Mouse (Mus musculus) bone marrow, adult 2 months (tissue): Measurements from ENCODE around the gene Prrxl1. TPM values are rescaled to one million over a fixed set of nuclear protein-coding genes. Genes with fewer than 3 reads are reported as not detected.

Experiments
- H3K27ac ChIP-seq: fragments of 200-500 bp; 2 replicates; pipeline ENCODE4 v1.5.1; 2012; ENCODE audit warnings: low read depth, mild to moderate bottlenecking, control low read depth, inconsistent platforms, low read length; ENCODE audit not compliant: control insufficient read depth, poor library complexity, insufficient read depth
- H3K4me1 ChIP-seq: fragments of 200-500 bp; 2 replicates; pipeline ENCODE4 v1.6.1; 2011; ENCODE audit warnings: low read length; ENCODE audit not compliant: control insufficient read depth, insufficient read depth
- H3K4me3 ChIP-seq: fragments of 200-500 bp; replicated peaks from 2 replicates; pipeline ENCODE3; 2011; ENCODE audit warnings: mild to moderate bottlenecking, low read depth, low read length, control low read depth; ENCODE audit not compliant: control insufficient read depth
- CTCF ChIP-seq: fragments of 200-500 bp; IDR thresholded peaks from 2 replicates; pipeline ENCODE4 v1.5.1; 2011; ENCODE audit warnings: low read length, control low read depth; ENCODE audit not compliant: control insufficient read depth, insufficient read depth
- POLR2A ChIP-seq: fragments of 200-500 bp; IDR thresholded peaks from 2 replicates; pipeline ENCODE4 v1.6.1; 2011; ENCODE audit warnings: low read depth, mild to moderate bottlenecking, control low read depth, low read length, borderline replicate concordance; ENCODE audit not compliant: control insufficient read depth
- WGBS: fragments of 180-500 bp; shearing (Covaris S2); methylation state at CpG from one replicate; pipeline ENCODE4 v1.1.7; 2018; 5-methylcytosine and 5-hydroxymethylcytosine counted together
- polyA plus RNA-seq: library from polyadenylated mRNA; stranded (reverse); fragments of >200 nt; gene quantifications from 2 replicates; pipeline ENCODE4 v1.2.4, GENCODE M21; 2011; ENCODE audit warnings: low replicate concordance; ENCODE audit not compliant: missing spikeins, insufficient read depth, insufficient read length

Gene Prrxl1
- 0.54 and 1.2 TPM in 2 replicates for polyA plus RNA-seq

DNA sequence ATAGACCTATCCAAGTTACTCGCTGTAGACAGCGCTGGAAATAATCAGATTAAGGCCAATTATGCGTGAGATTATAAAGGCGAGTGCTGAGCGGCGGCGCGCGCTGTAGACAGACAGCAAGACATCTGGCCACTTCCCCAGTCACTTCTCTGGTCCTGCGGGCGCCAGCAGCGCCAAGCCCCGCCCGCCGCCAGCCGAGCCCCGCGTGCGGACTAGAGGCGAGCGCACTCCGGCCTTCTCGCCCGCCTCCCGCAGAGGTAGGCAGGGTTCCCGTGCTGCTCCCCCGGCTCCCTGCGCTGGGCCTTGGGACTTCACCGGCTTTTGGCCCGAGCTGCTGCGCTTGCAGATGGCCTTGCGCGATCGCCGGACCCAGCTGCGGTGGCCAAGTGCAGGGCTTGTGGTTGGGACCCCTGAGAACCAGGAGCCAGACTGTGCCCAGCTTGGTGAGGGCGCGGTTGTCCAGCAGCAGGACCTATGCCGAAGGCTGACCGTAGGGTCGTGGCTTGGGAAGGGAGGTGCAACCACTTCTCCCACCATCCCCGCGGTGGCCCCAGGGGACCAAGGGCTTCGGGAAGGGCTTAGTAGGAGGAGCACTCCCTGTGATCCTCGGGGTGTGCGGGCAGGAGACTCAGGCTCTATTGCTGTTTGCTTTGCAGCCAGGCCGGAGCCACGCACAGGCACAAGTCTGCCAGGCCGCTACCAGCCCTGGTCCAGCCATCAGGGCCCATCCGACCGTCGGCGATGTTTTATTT lies at the start of gene Prrxl1:
Gene Prrxl1, plus strand, starts transcription at position 118 of the 752 bp plus-strand sequence.
- WGBS: 6% methylated on average over 53 of the region's 53 CpGs

DNA sequence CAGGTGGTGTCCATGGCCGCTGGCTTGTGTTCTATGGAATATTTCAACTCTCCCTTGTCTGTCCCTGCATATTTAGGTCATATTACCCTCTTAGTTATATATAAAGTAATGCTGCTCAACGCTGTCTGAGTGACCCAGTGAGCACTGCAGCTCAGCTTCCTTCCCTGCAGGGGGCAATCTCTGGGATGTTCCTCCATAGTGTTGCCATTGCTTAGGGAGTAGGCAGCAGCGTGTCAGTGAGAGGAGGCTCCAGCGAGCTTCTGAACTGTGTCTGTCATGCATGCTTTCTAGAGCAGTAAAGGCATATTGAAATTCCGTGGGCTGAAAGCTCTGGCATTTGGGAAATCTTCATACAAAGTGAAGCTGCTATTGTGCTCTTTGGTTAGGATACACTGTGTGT lies 47.4 kb upstream of the Prrxl1 start:
- 83% methylated on average over 5 of the region's 5 CpGs for WGBS
- TF ChIP-seq CTCF (no peak), POLR2A (no peak)
- H3K27ac ChIP-seq: no peak overlapping the region
- H3K4me3 ChIP-seq: no peak overlapping the region
- H3K4me1 ChIP-seq: no peaks in the 10 kb centered on the region

More for the DNA sequence above, at the start of gene Prrxl1:
- TF ChIP-seq POLR2A: no peak
- TF ChIP-seq CTCF: no peak
- Histone ChIP-seq H3K27ac (no peak within 1 kb of the TSS; the same call in 1 of the 2 replicates), H3K4me1 (no peaks in the 10 kb centered on the region), H3K4me3 (no peak within 1 kb of the TSS)

DNA sequence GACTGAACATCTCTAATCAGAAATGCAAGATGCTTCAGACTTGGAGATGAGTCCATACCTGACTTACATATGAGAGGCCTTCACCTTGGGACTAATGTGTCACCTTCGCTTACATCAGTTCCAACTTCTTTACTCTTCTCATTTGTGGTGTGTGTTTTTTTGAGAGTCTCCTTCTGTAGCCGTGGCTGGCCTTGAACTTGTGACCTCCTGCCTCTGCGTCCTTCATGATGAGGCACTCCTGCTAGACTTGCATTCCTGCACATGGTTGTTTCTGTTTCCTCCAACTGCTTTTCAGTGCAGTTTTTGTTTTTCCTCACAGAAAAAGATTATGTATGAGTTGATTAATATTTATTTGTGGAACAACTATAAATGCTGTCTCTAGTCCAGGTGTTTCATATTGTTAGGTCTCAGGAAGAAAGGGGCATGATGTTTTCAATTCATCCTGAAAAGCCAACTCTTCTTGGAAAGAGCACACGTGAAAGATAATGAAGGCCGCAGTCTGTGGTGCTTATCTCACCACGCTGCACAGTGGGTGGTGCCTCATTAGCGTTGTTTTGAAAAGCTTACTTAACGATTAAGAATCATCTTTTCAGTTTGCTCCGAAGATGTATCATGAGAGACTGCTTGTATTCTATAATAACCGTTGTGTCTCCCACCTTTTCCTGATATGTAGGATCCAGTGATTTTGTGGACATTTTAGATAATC lies 45.9 kb upstream of the Prrxl1 start:
- H3K27ac ChIP-seq: no peak overlapping the region
- no peaks in the 10 kb centered on the region for H3K4me1 ChIP-seq
- no peak overlapping the region for H3K4me3 ChIP-seq
- TF ChIP-seq CTCF (no peak), POLR2A (no peak)
- 71% methylated on average over 10 of the region's 10 CpGs for WGBS

DNA sequence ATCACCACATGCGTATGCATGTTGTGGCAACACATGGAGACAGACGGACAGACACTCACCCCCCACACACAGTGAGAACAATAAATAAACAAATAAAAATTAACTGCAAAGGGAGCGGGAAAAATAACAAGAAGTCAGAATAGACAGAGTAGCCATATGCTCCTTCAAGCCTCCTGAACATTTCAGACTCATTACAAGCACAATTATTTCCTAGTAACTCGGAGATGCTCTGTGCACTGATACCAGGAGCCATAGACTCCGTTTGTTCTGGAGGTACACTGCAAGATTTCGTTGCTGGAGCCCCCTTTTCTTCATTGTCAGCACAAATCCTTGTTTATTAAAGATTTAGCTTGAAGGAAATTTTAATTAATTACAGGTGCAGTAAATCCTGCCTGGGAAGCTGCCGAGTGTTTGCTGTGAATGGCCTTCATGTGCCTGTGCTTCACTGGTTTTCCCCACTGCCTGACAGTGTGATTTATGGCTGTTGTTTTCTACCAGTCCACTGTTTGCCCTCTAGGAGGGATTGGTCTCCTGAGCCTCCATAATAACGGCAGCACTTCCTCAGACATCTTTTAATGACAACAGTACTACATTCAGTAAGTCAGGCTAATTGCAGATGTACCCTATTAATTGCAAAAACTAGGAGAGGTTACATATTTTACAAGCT lies 44.2 kb upstream of the Prrxl1 start:
- no peaks in the 10 kb centered on the region for H3K4me1 ChIP-seq
- WGBS: 88% methylated on average over 8 of the region's 8 CpGs
- no peak overlapping the region for H3K4me3 ChIP-seq
- no peak overlapping the region for H3K27ac ChIP-seq
- TF ChIP-seq CTCF (no peak), POLR2A (no peak)

DNA sequence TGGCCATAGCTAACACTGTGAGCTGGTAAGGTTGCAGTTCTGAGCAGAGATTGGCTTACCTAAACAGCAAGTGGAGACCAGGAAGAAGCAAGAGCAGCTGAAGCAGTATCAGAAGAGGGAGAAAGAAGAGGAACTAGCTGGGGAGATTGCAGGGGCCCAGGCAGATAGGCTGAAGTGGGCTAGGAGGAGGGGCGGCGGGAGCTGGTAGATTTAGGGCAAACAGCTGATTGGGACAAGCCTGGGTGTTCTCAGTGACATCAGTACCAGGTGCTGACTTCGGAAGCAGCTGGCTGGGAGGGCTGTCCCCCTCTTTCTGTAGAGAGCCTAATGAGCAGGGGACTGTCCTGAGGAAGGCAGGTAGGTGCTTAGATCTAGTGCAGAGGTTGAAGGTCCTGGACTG lies 37.8 kb upstream of the Prrxl1 start:
- WGBS: 74% methylated on average over 3 of the region's 3 CpGs

DNA sequence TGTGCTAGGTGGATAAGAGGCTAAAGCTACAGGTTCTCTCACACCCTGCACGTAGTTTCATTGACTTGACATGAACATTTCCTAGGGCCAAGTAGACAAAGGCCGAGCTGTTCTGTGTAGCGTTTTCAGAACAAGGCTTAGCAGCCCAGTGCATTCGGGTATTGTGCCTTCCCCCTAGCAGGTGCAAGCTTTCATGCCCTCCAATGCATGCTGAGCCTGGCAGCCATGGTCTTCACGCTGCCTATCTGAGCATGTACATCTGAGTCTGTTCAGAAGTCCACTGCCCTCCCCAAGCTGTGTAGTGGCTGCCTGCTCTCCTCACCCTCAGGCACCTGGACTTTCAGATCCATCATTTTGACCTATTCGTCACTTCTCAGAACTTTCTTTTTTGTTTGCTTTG lies 35.5 kb upstream of the Prrxl1 start:
- Histone ChIP-seq H3K4me1 (no peaks in the 10 kb centered on the region), H3K27ac (no peak overlapping the region), H3K4me3 (no peak overlapping the region)
- no peak for TF ChIP-seq POLR2A
- TF ChIP-seq CTCF: no peak
- 89% methylated on average over 6 of the region's 6 CpGs for WGBS

More for the DNA sequence above, 37.8 kb upstream of the Prrxl1 start:
- TF ChIP-seq CTCF (no peak), POLR2A (no peak)
- Histone ChIP-seq H3K4me1 (no peaks in the 10 kb centered on the region), H3K4me3 (no peak overlapping the region), H3K27ac (no peak overlapping the region)

DNA sequence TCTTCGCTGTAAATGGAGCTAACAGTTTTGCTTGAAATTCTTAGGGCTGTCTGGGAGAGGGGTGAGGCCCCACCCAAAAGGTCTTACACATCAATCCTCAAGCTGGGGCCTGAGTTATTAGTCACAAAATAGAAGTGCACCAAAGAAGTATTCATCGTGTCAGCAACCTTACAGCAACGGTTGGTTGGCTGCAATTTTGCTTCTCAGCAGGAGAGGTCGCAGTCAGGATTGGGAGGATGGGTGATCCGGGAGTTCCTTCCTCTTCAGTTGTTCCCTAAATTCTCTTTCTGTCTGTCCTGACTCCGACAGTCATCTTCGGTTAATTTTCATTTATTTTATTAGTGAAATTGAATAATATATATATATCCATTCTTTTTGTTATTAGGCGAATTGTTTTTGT lies 26.7 kb upstream of the Prrxl1 start:
- TF ChIP-seq POLR2A (no peak), CTCF (no peak)
- H3K4me3 ChIP-seq: no peak overlapping the region
- H3K27ac ChIP-seq: no peak overlapping the region
- no peaks in the 10 kb centered on the region for H3K4me1 ChIP-seq
- WGBS: 77% methylated on average over 8 of the region's 8 CpGs

DNA sequence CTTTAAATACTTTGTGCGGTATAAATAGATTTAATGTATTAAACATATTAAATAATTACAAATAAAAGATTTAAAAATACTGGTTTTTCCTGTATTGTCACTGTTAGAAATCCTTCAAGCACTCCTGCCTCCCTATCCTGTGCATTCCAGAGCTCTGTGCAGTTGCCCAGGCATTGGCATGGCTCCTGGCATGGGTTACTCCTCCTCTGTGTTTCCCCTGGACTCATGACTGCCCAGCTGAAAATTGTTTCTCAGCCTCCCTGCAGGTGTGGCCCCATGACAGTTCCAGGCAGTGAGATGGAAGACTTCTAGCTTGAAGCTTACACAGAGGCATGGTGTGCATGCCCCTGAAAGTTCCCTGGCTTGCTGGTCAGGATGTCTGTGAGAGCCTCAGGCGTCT lies 20.8 kb upstream of the Prrxl1 start:
- Histone ChIP-seq H3K4me1 (no peaks in the 10 kb centered on the region), H3K4me3 (no peak overlapping the region), H3K27ac (no peak overlapping the region)
- WGBS: 90% methylated on average over 2 of the region's 2 CpGs
- TF ChIP-seq POLR2A: no peak
- TF ChIP-seq CTCF: no peak
